Mouse (Mus musculus) hindbrain, embryonic 10.5 days (tissue): ENCODE measurements around the gene Mrpl22. TPM values are rescaled to one million over a fixed set of nuclear protein-coding genes. Genes with fewer than 3 reads are reported as not detected.
A peak's percentile ranks its signal among the peaks of the same experiment; 100 is the strongest.
"Not testable (repeated sequence)": the region's sequence is repeated elsewhere in the genome, so short reads cannot be mapped to it uniquely, and the experiment has no call there.

Experiments used
- DNase-seq: peaks from one replicate; pipeline ENCODE4 v3.0.0-alpha.2; 2017; ENCODE audit warnings: low spot score
- H3K27ac ChIP-seq: fragments of 300-500 bp; sonication (generic); 2 replicates; pipeline ENCODE4 v1.5.1; 2016; ENCODE audit warnings: mild to moderate bottlenecking, moderate library complexity
- H3K27me3 ChIP-seq: fragments of 300-500 bp; sonication (generic); 2 replicates; pipeline ENCODE4 v1.6.1; 2016; ENCODE audit warnings: mild to moderate bottlenecking; ENCODE audit not compliant: poor library complexity, insufficient read depth, severe bottlenecking
- H3K36me3 ChIP-seq: fragments of 300-500 bp; sonication (generic); 2 replicates; pipeline ENCODE4 v1.6.1; 2016; ENCODE audit warnings: mild to moderate bottlenecking, moderate library complexity
- H3K4me1 ChIP-seq: fragments of 300-500 bp; sonication (generic); replicated peaks from 2 replicates; pipeline ENCODE4 v1.6.1; 2016; ENCODE audit warnings: mild to moderate bottlenecking
- H3K4me3 ChIP-seq: fragments of 300-500 bp; sonication (generic); 2 replicates; pipeline ENCODE4 v1.5.1; 2016; ENCODE audit warnings: mild to moderate bottlenecking, moderate library complexity
- H3K9me3 ChIP-seq: fragments of 300-500 bp; sonication (generic); 2 replicates; pipeline ENCODE4 v1.6.1; 2016; ENCODE audit warnings: mild to moderate bottlenecking, moderate library complexity
- WGBS: fragments of 180-500 bp; shearing (Covaris S2); methylation state at CpG from one replicate; pipeline ENCODE4 v1.1.7; 2016; 5-methylcytosine and 5-hydroxymethylcytosine counted together
- polyA plus RNA-seq: library from polyadenylated mRNA; unstranded; fragments of >200 nt; fragmentation: Nextera tagmentation; extraction: Ambion mirVana; gene quantifications from 2 replicates; pipeline ENCODE4 v1.2.1, GENCODE M21; 2016

Mrpl22 gene
- polyA plus RNA-seq, 1 experiment from 2014 or later = 140 TPM

DNA sequence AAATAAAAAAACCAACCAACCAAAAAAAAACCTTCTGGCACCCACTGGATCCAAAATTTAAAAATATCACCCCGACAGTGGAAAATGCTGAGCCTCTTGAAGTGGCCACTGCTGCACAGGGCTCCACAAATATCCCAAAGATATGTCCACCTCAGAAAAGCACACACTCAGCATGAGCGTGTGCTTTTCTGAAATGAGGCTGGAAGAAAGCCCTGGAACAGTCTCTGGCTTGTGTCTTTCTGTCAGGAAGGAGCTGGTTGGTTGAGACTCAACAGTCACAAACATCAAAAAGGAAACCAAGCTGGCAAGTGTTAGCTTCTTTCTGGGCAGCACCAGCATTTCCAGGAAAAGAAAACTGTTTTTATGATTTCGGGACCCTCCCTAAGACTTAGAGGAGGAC, 21.9 kb downstream of the Mrpl22 start:
- Histone ChIP-seq H3K4me3 (no peak overlapping the region), H3K36me3 (no peaks in the 10 kb centered on the region), H3K27ac (no peak overlapping the region), H3K9me3 (no peaks in the 10 kb centered on the region), H3K4me1 (peaks cover 8% of the 10 kb centered on the region), H3K27me3 (no peaks in the 10 kb centered on the region)
- WGBS = 88% methylated on average over 3 of the region's 3 CpGs
- no peak for DNase-seq

DNA sequence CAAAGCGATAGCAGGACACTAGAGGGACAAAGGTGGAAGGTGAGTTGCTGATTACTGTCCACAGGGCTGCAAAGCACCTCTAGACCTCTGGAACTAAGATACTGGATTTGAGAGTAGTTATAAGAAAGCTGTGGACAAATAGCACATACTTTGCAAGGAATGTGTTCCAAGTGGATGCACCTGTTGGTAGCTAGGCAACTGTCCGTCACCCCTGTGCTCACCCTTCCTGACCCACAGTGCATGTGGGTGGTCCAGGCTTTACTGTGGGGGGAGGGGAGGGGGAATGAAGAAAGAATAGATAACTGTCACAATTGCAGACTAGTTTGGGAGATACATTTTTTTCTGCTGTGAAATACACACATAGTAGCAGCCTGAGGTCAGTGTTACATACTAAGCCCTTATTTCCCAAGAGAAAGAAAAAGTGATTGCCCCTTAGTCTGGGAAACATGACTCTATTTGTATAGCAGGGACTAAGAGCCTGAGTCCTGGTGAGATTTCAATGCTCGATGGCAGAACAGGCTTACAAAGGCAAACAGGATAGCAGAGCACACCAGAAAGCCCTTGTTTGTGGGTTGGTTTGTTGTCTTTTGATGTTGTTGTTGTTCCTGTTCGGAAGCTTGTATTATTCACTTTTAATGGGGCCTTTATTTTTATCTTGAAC, 22.5 kb downstream of the Mrpl22 start:
- no peaks in the 10 kb centered on the region for H3K9me3 ChIP-seq
- no peak for DNase-seq
- no peaks in the 10 kb centered on the region for H3K27me3 ChIP-seq
- no peak overlapping the region for H3K4me3 ChIP-seq
- H3K36me3 ChIP-seq = no peaks in the 10 kb centered on the region
- H3K4me1 ChIP-seq = peaks cover 10% of the 10 kb centered on the region
- WGBS = 43% methylated on average over 4 of the region's 4 CpGs
- H3K27ac ChIP-seq = no peak overlapping the region

DNA sequence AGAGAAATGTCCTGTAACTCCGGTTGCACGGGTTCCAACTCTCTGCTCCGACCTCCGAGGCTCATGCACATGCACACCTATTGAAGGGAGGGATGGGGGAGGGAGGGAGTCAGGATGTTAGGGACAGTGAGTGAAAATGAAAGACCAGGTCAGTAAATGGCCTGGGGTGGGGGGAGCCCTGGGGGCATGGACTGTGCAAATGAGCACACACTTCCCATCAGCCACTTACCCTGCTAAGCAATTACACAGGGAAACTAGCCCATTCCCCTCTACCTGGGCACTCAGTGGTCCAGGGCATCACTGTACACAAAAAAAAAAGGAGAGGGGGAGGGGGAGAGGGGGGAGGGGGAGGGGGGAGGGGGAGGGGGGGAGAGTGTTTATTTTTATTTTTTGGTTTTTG, 27.2 kb downstream of the Mrpl22 start:
- no peaks in the 10 kb centered on the region for H3K36me3 ChIP-seq
- no peak overlapping the region for H3K27ac ChIP-seq
- H3K4me3 ChIP-seq = peak overlapping the region; percentile 58
- no peaks in the 10 kb centered on the region for H3K27me3 ChIP-seq
- no peak for DNase-seq
- no peaks in the 10 kb centered on the region for H3K9me3 ChIP-seq
- WGBS = 91% methylated on average over 4 of the region's 4 CpGs
- H3K4me1 ChIP-seq = peaks cover 11% of the 10 kb centered on the region

DNA sequence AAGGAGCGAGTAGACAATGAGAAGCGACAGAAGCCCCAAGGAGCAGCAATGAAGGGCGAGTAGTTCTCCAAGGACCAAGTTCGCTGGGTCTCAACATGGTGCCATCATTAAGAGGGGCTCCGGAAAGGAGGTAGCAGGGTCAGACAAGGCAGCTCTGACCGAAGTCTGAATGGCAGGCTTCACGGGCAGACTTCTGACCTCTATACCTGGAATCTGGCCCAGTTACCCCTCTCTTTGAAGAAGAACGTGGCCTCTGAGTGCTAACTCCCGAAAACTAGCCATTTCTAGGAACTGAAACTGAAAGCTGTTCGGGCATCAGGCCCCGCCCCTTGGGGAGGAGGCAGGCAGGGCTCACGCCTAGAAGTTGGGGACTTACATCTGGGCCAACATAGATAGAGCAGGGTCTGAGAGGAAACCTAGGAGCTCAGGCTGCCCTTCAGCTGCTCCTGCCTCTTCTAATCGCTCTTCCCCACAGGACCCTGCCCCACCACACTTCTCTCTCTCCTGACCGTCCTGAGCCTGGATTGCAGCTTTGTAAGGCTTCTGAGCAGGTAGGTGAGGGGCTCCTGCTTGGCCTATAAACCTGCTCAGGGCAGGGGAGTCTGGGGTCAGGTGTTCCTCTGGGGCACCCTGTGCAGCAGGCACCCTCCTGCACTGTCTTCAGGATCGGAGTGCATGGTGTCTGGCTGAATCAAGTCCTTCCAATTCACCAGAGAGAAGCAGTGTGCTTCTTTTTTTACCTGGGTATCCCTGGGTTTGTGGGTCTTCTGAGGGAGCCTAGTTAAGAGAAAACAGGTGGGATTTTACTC, 28.0 kb downstream of the Mrpl22 start, which contains the start of the genes Igtp and Irgm2:
TSS of gene Igtp (plus strand) at position 328 of the 809 bp plus-strand sequence.
TSS of gene Irgm2 (plus strand) at position 390 of the 809 bp plus-strand sequence.
- H3K36me3 ChIP-seq, H3K9me3 ChIP-seq, H3K27me3 ChIP-seq, H3K4me1 ChIP-seq: not testable (repeated sequence)
- 9% methylated on average over 15 of the region's 15 CpGs for WGBS
- H3K4me3 ChIP-seq = peak within 1 kb of the TSS; percentile 58
- peak within 1 kb of the TSS; percentile 79 for H3K27ac ChIP-seq
- peak; percentile 43 for DNase-seq

DNA sequence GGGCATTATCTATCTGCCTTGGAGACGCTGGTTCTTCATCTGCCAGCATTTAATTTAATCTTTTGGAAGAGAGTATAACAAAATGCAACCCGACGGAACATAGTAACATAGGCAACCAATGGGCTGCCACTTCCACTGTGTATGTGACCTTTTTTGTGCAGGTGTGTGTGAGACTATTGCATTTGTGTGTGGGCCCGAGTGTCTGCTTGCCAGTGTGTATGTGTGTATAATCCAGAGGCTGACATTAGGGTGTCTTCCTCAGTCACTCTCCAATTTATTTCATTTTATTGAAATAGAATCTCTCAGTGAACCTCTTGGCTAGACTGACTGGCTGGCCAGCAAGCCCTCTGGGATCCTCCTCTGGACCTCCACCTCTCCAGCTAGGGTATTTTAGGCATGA, 28.8 kb downstream of the Mrpl22 start:
- H3K36me3 ChIP-seq = no peaks in the 10 kb centered on the region
- no peak for DNase-seq
- H3K27me3 ChIP-seq = no peaks in the 10 kb centered on the region
- no peak overlapping the region for H3K4me3 ChIP-seq
- 93% methylated on average over 4 of the region's 4 CpGs for WGBS
- H3K4me1 ChIP-seq = peaks cover 5% of the 10 kb centered on the region
- H3K27ac ChIP-seq = no peak overlapping the region
- H3K9me3 ChIP-seq = no peaks in the 10 kb centered on the region

DNA sequence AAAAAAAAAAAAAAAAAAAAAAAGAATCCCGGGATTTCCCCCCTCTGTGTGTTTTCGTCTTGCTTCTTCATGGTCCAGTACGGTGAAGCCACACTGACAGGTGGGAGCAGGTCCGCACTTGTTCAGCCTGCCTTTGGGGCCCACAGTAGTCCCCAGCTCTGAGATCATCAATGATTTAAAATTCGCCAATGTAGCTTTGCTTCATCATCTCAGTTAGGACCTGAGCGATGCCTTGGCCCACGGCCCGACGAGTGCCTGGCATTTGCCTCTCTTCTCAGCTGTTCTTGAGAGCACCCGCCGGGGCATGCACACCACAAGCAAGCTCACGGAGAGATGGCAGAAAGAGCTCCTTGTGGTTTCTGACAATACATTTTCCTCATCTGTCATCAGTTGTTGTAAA, 29.6 kb downstream of the Mrpl22 start:
- 85% methylated on average over 12 of the region's 12 CpGs for WGBS
- H3K4me1 ChIP-seq = peaks cover 5% of the 10 kb centered on the region

DNA sequence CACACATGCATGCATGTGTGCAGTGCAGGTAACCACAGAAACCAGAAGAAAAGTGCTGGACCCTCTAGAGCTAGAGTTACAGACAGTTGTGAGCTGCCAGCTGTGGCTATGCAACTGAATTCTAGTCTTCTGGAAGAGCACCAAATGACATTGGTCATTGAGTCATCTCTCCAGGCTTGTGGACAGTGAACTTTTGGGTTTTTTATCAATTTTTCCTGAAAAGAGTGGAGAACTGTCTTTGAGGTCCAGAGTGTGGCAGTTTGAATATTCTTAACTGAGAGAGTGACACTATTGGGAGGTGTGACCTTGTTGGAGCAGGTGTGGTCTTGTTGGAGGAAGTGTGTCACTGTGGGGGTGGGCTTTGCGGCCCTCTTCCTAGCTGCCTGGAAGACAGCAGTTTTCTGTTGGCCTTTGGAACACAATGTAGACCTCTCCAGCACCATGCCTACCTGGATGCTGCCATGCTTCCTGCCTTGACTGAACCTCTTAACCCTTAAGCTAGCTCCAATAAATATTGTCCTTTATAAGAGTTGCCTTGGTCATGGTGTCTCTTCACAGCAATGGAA, 38.9 kb downstream of the Mrpl22 start:
- Histone ChIP-seq H3K27ac (no peak overlapping the region), H3K4me1 (peaks cover 12% of the 10 kb centered on the region), H3K9me3 (no peaks in the 10 kb centered on the region), H3K27me3 (no peaks in the 10 kb centered on the region), H3K36me3 (no peaks in the 10 kb centered on the region), H3K4me3 (no peak overlapping the region)
- DNase-seq = no peak
- WGBS = 92% methylated on average over 1 of the region's 1 CpGs

More for the DNA sequence above, 29.6 kb downstream of the Mrpl22 start:
- Histone ChIP-seq H3K9me3 (no peaks in the 10 kb centered on the region), H3K27ac (no peak overlapping the region), H3K4me3 (no peak overlapping the region), H3K27me3 (no peaks in the 10 kb centered on the region), H3K36me3 (no peaks in the 10 kb centered on the region)
- no peak for DNase-seq

DNA sequence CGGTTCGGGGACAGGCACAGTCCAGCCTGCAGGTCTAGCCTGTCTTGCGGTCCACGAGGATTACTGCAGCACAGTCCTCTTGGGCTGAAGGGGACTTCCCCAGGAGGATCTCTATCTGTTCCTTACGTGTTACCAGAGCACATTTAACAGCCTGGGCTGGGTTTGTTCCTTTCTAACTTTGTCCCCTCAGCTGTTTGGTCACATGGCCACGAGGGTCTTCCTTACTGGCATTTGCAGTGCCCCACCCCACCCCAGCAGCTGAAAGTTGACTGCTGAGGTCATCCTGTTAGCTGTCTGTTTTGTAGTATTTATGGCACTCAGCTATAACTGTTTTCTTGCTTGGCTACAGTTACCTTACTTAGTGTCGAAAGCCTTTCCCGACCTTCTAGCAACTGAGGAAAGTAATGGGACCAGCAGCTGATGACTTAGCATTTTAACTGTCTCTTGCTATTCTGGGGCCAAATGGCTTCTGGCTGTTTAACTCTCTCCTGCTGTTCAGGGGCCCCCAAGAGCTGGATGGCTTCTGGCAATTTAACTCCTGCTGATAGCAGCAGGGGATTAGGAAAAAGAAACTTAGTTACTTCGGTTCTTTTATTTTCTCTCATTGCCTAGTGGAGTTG, 39.7 kb downstream of the Mrpl22 start:
- Histone ChIP-seq H3K27ac (no peak overlapping the region), H3K27me3 (no peaks in the 10 kb centered on the region), H3K36me3 (no peaks in the 10 kb centered on the region), H3K4me1 (peaks cover 12% of the 10 kb centered on the region), H3K9me3 (no peaks in the 10 kb centered on the region), H3K4me3 (no peak overlapping the region)
- WGBS = 25% methylated on average over 9 of the region's 9 CpGs
- DNase-seq = no peak

DNA sequence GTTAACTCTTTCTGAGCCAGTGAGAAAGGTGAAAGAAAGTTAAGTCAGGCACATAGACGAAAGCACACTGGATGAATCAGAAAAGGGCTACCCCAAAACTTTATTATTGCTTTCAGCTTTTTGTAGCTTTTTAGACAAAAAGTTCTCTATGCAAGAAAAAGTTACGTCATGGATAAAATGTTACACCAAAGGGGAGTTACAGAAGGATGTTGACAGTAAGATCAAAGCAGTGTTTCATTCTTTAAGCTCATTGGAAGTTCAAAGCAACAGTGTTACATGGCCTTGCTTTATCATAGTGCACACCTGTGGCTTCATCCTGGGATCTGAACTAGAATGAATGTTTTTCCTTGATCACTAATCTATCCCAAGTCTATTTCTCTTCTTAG, 40.2 kb downstream of the Mrpl22 start:
- Histone ChIP-seq H3K27ac (no peak overlapping the region), H3K27me3 (no peaks in the 10 kb centered on the region), H3K4me3 (no peak overlapping the region), H3K9me3 (no peaks in the 10 kb centered on the region), H3K4me1 (peaks cover 12% of the 10 kb centered on the region), H3K36me3 (no peaks in the 10 kb centered on the region)
- DNase-seq = no peak
- WGBS = 15% methylated on average over 2 of the region's 2 CpGs

DNA sequence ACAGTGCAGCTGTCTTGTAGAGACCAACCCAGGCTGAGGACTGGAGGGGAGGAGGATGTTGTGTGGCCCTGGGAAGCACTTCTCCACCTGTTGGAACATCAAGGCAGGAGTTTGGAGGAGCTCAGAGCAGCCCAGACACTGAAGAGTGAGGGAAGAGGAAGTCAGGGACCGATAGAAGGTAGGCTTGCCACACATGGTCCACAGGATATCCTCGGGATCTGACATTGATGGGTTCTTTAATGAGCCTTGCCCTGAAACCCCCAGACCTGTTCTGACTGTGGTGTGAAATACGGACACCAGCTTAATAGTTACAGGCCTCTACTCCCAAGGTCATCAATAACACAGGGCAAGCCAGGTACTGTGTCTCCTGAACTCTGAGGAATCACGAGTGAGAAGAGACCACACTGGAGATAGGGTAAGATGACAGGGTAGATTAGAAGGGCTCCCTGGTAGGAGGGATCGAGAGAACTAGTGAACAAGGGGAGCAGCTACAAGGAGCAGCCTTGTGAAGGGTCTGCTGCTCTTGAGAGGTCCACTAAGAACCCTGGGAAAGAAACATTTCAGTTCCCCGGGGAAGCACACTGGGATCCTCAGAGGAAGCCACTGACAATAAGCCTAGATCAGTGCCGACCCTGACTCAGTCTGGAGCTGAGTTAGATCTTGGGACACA, 42.3 kb downstream of the Mrpl22 start:
- Histone ChIP-seq H3K36me3 (no peaks in the 10 kb centered on the region), H3K9me3 (no peaks in the 10 kb centered on the region), H3K4me3 (no peak overlapping the region), H3K27ac (no peak overlapping the region), H3K4me1 (peaks cover 12% of the 10 kb centered on the region), H3K27me3 (no peaks in the 10 kb centered on the region)
- WGBS = 84% methylated on average over 7 of the region's 7 CpGs
- DNase-seq = no peak

DNA sequence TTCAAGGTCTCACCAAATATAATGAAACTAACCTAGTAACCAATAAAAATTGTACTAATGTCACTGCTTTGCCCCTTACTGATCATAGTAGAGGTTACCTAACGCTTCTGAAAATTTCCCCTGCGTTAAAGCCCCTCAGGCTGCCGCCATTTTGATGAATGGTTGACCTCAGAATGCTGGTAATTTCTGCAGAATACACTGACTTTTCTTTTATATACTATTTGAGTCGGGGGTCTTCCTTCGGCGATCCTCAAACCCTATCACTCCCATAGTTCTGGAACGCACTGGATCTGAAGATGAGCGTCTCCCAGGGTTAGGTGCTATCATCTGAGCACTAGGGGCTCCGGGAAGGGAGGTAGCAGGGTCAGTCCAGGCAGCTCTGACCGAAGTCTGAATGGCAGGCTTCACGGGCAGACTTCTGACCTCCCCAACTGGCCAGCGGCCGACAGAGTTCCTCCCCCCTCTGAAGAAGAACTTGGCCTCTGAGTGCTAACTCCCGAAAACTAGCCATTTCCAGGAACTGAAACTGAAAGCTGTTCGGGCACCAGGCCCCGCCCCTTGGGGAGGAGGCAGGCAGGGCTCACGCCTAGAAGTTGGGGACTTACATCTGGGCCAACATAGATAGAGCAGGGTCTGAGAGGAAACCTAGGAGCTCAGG, 43.1 kb downstream of the Mrpl22 start:
- no peaks in the 10 kb centered on the region for H3K36me3 ChIP-seq
- DNase-seq = peak; percentile 28
- 43% methylated on average over 17 of the region's 17 CpGs for WGBS
- peaks cover 12% of the 10 kb centered on the region for H3K4me1 ChIP-seq
- no peaks in the 10 kb centered on the region for H3K27me3 ChIP-seq
- peak overlapping the region; percentile 46; the same call in 1 of the 2 replicates for H3K27ac ChIP-seq
- H3K9me3 ChIP-seq = no peaks in the 10 kb centered on the region
- H3K4me3 ChIP-seq = peak overlapping the region; percentile 43

DNA sequence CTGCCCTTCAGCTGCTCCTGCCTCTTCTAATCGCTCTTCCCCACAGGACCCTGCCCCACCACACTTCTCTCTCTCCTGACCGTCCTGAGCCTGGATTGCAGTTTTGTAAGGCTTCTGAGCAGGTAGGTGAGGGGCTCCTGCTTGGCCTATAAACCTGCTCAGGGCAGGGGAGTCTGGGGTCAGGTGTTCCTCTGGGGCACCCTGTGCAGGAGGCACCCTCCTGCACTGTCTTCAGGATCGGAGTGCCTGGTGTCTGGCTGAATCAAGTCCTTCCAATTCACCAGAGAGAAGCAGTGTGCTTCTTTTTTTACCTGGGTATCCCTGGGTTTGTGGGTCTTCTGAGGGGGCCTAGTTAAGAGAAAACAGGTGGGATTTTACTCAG, 43.6 kb downstream of the Mrpl22 start:
- not testable (repeated sequence) for DNase-seq, H3K9me3 ChIP-seq
- 50% methylated on average over 3 of the region's 3 CpGs for WGBS

More for the DNA sequence above, 43.6 kb downstream of the Mrpl22 start:
- peaks cover 12% of the 10 kb centered on the region for H3K4me1 ChIP-seq
- H3K27ac ChIP-seq, H3K4me3 ChIP-seq, H3K36me3 ChIP-seq, H3K27me3 ChIP-seq: not testable (repeated sequence)
